Mouse (Mus musculus) limb, embryonic 14.5 days (tissue): Measurements from ENCODE around the gene Stox2. TPM values are rescaled to one million over a fixed set of nuclear protein-coding genes. Genes with fewer than 3 reads are reported as not detected.

Experiments
- ATAC-seq: fragments of 200-750 bp; cut with Nextera tagmentation; 2 replicates; pipeline ENCODE4 v1.8.0; 2017; ENCODE audit warnings: low read depth, moderate number of reproducible peaks, moderate TSS enrichment; ENCODE audit not compliant: low FRiP score
- DNase-seq: peaks from one replicate; pipeline ENCODE4 v3.0.0-alpha.2; 2015; ENCODE audit warnings: low spot score
- H3K27ac ChIP-seq: fragments of 300-500 bp; sonication (generic); replicated peaks from 2 replicates; pipeline ENCODE4 v1.5.1; 2014; ENCODE audit warnings: low read depth, mild to moderate bottlenecking, low read length, moderate library complexity, mixed read lengths
- H3K27me3 ChIP-seq: fragments of 300-500 bp; sonication (generic); 2 replicates; pipeline ENCODE4 v1.6.1; 2014; ENCODE audit warnings: low read length, mixed read lengths; ENCODE audit not compliant: control insufficient read depth, insufficient read depth
- H3K36me3 ChIP-seq: fragments of 300-500 bp; sonication (generic); 2 replicates; pipeline ENCODE4 v1.6.1; 2014; ENCODE audit warnings: mild to moderate bottlenecking, low read length, moderate library complexity, mixed read lengths; ENCODE audit not compliant: control insufficient read depth, insufficient read depth
- H3K4me1 ChIP-seq: fragments of 300-500 bp; sonication (generic); 2 replicates; pipeline ENCODE4 v1.6.1; 2014; ENCODE audit warnings: antibody characterized with exemption, low read length, mixed read lengths; ENCODE audit not compliant: control insufficient read depth, insufficient read depth
- H3K4me2 ChIP-seq: fragments of 300-500 bp; sonication (generic); replicated peaks from 2 replicates; pipeline ENCODE4 v1.6.1; 2014; ENCODE audit warnings: low read depth, mild to moderate bottlenecking, low read length, moderate library complexity; ENCODE audit not compliant: severe bottlenecking
- H3K4me3 ChIP-seq: fragments of 300-500 bp; sonication (generic); replicated peaks from 2 replicates; pipeline ENCODE4 v1.5.1; 2014; ENCODE audit warnings: low read length
- H3K9ac ChIP-seq: fragments of 300-500 bp; sonication (generic); 2 replicates; pipeline ENCODE4 v1.6.1; 2014; ENCODE audit warnings: mild to moderate bottlenecking, low read depth, low read length, moderate library complexity; ENCODE audit not compliant: severe bottlenecking
- H3K9me3 ChIP-seq: fragments of 300-500 bp; sonication (generic); 2 replicates; pipeline ENCODE4 v1.6.1; 2016; ENCODE audit warnings: low read length; ENCODE audit not compliant: control insufficient read depth
- POLR2A ChIP-seq: fragments of 200-500 bp; IDR thresholded peaks from 2 replicates; pipeline ENCODE4 v1.8.0; 2012; ENCODE audit warnings: inconsistent platforms, mild to moderate bottlenecking, moderate library complexity, borderline replicate concordance; ENCODE audit not compliant: insufficient read depth, insufficient read length; ENCODE audit errors: extremely low read depth
- WGBS: fragments of 180-500 bp; shearing (Covaris S2); extraction: QIAGEN DNeasy Blood & Tissue Kit; methylation state at CpG from one replicate; pipeline ENCODE4 v1.1.7; 2014; 5-methylcytosine and 5-hydroxymethylcytosine counted together
- polyA plus RNA-seq, 2 experiments: library from polyadenylated mRNA; depleted of rRNA in 1 of 2; stranded (reverse) in 1 of 2; unstranded in 1 of 2; fragments of >200 nt; fragmentation: Nextera tagmentation in 1 of 2; extraction: Ambion mirVana in 1 of 2; gene quantifications; 2 replicates each; pipeline versions ENCODE4 v1.2.1 to v1.2.3; 2012 to 2014

The Stox2 gene
- polyA plus RNA-seq, 2 experiments, result 12.2 to 17.1 TPM

DNA sequence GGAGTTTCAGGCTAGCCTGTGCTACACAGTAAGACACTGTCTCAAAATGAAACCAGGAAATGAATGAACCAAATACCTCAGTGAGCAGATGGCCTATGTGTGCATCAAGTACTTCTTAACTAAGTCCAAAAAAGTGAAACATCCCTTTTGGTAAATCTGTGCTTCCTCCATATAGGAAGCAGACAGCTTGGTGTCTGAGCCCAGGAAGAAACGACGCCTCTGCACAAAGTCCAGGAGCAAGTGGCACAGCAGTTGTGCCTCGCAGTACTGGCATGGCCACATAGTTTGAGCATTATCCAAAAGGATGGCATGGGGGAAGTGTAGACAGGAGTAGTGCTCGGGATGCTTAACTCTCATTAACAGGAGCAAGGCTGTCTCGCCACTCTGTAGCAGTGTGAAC is 140.3 kb downstream of the Stox2 start:
- WGBS, result 89% methylated on average over 5 of the region's 5 CpGs
- H3K9me3 ChIP-seq, result no peaks in the 10 kb centered on the region
- peak; percentile 15; the same call in 1 of the 2 replicates for ATAC-seq
- H3K27me3 ChIP-seq, result no peaks in the 10 kb centered on the region
- H3K27ac ChIP-seq, result no peak overlapping the region
- H3K4me3 ChIP-seq, result no peak overlapping the region
- H3K36me3 ChIP-seq, result no peaks in the 10 kb centered on the region
- no peak overlapping the region for H3K4me2 ChIP-seq
- no peak overlapping the region for H3K9ac ChIP-seq
- no peaks in the 10 kb centered on the region; the same call in 1 of the 2 replicates for H3K4me1 ChIP-seq
- TF ChIP-seq POLR2A, result no peak
- no peak for DNase-seq

DNA sequence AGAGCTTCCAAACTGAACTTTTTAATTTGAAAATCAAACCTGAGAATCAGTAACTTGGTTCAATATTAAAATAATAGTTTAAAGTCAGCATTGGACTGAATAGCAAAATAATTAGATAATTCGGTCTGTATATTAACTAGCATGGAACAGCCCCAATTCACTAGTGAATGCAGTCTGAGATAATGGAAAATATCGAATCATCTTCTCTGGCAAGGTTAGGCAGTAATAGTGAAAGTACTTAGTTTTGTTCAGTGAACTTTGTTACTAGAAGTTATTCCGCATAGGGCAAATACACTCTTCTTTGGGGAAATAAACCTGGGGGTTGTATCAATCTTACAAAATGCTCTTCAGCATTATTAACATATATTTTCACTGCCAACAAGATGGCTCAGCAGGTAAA is 147.7 kb downstream of the Stox2 start:
- Histone ChIP-seq H3K4me2 (no peak overlapping the region), H3K9me3 (no peaks in the 10 kb centered on the region), H3K4me1 (no peaks in the 10 kb centered on the region), H3K4me3 (no peak overlapping the region), H3K9ac (no peak overlapping the region), H3K27ac (no peak overlapping the region), H3K27me3 (no peaks in the 10 kb centered on the region), H3K36me3 (no peaks in the 10 kb centered on the region)
- no peak for TF ChIP-seq POLR2A
- WGBS, result 93% methylated on average over 3 of the region's 3 CpGs
- ATAC-seq (no peak), DNase-seq (no peak)

DNA sequence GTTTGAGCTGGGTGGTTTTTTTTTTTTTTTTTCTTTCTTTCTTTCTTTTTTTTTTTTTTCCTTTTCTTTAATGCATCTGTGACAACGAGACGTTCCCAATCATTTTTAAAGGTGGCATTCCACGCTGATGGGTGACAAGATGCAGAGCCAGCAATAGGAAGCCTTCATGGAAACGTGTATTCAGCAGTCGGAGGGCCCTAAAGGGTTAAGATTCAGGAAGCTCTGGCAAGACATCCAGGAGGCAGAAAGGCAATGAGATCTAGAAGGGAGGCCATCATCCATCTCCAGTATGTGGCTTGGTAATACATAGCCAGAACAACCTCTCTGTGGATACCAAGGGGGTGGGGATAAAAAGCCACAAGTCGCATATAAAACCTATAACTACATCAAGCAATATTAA is 156.5 kb downstream of the Stox2 start:
- H3K9ac ChIP-seq, result peak overlapping the region; percentile 96
- H3K4me1 ChIP-seq, result peaks cover 23% of the 10 kb centered on the region
- peak overlapping the region; percentile 83 for H3K4me3 ChIP-seq
- peak overlapping the region; percentile 87 for H3K4me2 ChIP-seq
- no peak for TF ChIP-seq POLR2A
- H3K27ac ChIP-seq, result peak overlapping the region; percentile 91; the same call in 1 of the 2 replicates
- ATAC-seq, result no peak
- H3K36me3 ChIP-seq, result no peaks in the 10 kb centered on the region
- H3K27me3 ChIP-seq, result no peaks in the 10 kb centered on the region
- WGBS, result 8% methylated on average over 6 of the region's 6 CpGs
- no peak for DNase-seq
- no peaks in the 10 kb centered on the region for H3K9me3 ChIP-seq

DNA sequence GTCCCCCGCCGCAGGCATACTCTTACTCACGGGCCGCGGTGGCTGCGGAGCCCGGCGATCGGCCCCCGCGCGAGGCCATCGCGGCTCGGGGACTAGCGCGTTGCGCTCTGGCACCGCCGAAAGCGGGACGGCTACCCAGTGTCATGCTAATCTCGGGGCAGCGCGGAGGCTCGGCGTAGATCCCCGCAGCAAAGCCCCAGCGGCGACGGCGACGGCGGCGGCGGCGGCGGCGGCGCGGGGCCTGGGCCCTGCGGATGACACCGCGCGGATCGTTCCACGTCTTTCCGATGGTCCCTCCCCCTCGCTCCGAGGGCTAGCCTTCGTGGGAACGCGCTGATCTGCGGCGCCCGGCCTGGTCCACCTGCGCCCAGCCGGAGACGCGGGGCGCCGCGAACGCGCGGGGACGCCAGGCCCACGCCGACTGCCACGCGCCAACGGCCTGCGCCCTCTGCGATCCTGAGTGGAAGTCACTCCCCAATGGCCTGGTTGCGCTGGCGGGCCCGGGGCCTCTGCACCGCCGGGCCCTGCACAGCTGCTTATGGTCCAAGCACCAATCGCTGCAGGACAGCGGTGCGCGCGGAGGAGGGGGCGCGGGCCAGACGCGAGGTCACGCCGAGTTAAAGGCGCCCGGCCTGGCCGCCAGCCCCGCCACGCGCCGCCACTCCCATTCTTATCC is 157.2 kb downstream of the Stox2 start:
- peak; percentile 61 for DNase-seq
- Histone ChIP-seq H3K4me1 (peaks cover 29% of the 10 kb centered on the region), H3K4me2 (peak overlapping the region; percentile 87), H3K9ac (peak overlapping the region; percentile 96), H3K27ac (peak overlapping the region; percentile 91), H3K36me3 (no peaks in the 10 kb centered on the region), H3K4me3 (peak overlapping the region; percentile 83), H3K27me3 (no peaks in the 10 kb centered on the region), H3K9me3 (no peaks in the 10 kb centered on the region)
- WGBS, result 0% methylated on average over 37 of the region's 97 CpGs
- 0 out of 2 replicates have a peak, but pooled peaks have one; percentile 34 for TF ChIP-seq POLR2A
- ATAC-seq, result peak; percentile 82

DNA sequence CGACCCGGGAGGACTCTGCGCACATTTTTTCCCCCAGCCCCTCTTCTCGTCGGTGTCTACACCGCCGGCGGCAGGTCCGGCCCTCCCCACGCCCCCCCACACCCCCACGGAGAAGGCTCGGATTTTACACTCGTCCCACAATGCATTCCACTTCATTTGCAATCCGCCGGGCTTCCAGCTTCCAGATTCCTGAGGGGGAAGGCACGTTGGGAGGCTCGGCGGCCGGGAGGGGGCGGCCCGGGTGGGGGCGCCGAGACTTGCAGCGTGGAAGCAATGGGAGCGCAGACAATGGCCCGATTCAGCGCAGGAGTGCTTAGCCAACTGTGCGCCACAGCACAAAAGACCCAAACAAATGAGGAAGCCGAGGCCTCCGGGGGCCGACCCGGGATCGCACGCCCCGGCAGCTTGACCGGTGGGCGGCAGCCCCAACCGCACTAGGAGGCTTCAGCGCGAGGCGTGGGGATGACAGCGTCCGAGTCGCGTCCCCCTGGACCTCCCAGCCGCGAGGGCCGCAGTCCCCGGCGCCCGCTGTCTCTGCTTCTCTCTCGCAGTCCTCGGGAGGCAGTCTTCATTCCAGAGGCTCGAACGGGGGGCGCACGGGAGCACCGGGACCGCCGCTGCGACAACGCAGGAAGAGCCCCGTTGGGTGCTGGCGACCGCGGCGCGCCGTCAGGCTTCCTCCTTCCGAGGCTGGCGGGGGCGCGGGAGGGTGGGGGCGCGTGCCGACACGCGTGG is 157.9 kb downstream of the Stox2 start:
- Histone ChIP-seq H3K4me3 (peak overlapping the region; percentile 83), H3K9me3 (no peaks in the 10 kb centered on the region), H3K9ac (peak overlapping the region; percentile 96), H3K4me1 (peaks cover 36% of the 10 kb centered on the region), H3K4me2 (peak overlapping the region; percentile 87), H3K27ac (peak overlapping the region; percentile 91), H3K27me3 (no peaks in the 10 kb centered on the region), H3K36me3 (no peaks in the 10 kb centered on the region)
- ATAC-seq, result peak; percentile 36; the same call in 1 of the 2 replicates
- DNase-seq, result peak; percentile 33
- TF ChIP-seq POLR2A, result 0 out of 2 replicates have a peak, but pooled peaks have one; percentile 24
- WGBS, result under 1% methylated on average over 56 of the region's 78 CpGs
